Mouse (Mus musculus) CH12F3 (cell line): ENCODE measurements around the gene Olfr907.

Experiments
- in situ Hi-C: fragments of 300-500 bp; cut with MboI; formaldehyde crosslinking; loops from 2 replicates; pipeline ENCODE4 v1.14.3; 2020; ENCODE audit warnings: low sequenced_read_pairs

Olfr907 gene

GRCm38 (mm10) chr9:38495501-38495900, at the start of gene Olfr907:
Olfr907 (plus strand) TSS chr9:38495801.
- in situ Hi-C loops: no loop called here

DNA sequence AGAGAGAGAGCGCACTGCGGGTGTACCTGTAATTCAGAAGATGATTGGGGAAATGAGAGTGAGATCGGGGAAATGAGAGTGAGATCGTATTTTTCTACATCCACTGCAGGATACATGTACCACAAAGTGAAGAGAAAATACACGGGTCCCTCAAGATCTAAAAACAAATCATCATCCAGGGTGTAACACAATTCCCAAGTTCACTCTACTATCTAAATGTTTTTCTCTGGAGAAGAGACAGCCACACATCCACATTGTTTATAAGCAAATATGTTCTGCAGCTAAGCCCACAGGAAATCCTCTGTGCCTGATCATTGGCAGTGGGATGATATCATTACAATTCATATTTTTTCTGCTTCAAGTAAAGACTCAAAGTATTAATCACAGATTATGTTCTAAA, 48.2 kb upstream of the Olfr907 start, which contains the start of gene Olfr902:
Gene Olfr902 (plus strand): TSS at position 301 of the 400 bp plus-strand sequence.
- in situ Hi-C loops: no loop called here

- in situ Hi-C loops: no loop called here
Measured at GRCm38 (mm10) chr9:38462844-38463243, 32.8 kb upstream of the Olfr907 start, which contains the start of gene Olfr904. Olfr904 (plus strand) TSS chr9:38463144.

GRCm38 (mm10) chr9:38470807-38471206, 24.8 kb upstream of the Olfr907 start, which contains the start of gene Olfr905:
Olfr905 (plus strand) TSS chr9:38471107.
- in situ Hi-C loops: no loop called here

DNA sequence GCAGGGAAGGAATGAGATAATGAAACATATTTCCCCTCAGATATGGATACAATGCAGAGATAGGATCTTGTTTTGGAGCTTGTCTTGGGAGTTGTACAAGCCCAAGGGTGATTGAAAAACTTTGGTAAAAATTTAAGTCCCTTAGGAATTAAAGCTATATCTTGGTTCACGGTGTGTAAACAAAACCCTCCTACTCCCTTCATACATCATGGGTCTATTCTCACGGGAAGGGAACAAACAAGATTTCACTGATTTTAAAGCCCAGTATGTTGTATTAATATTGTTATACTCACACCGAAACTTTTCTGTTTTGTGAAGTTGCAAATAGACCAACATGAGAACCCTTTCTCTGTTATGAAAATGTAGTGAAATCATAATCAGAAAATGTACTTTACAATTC, 8.8 kb upstream of the Olfr907 start, which contains the start of gene Olfr906:
Gene Olfr906 (plus strand): TSS at position 301 of the 400 bp plus-strand sequence.
- in situ Hi-C loops: no loop called here

DNA sequence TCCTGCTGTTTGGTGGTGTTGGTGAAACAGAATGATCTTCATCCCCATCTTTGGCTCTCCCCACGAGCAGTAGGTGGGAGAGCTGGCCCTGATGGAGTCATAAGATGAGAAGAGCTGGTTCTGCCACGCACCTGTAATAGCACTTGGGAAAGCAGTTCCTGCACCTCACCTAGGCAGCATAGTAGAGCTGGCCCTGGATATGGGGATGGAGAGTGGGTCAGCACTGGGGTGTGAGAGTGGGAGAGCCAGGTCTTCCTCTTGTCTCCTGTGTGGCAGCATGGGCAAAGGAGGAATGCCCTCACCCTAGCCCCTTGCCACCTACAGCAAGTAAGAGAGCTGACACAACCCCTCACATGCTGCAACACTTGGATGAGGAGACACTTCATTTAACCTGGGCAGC, 16.8 kb downstream of the Olfr907 start:
- in situ Hi-C loops: no loop called here

- in situ Hi-C loops: no loop called here
Measured at GRCm38 (mm10) chr9:38521280-38521679, 25.7 kb downstream of the Olfr907 start, which contains the start of gene Olfr911-ps1. Olfr911-ps1 (plus strand) TSS chr9:38521580.

- in situ Hi-C loops: no loop called here
Measured at GRCm38 (mm10) chr9:38537549-38537948, 41.9 kb downstream of the Olfr907 start, which contains the start of gene Olfr910. Olfr910 (plus strand) TSS chr9:38537849.
